Mouse (Mus musculus) stomach, embryonic 16.5 days (tissue): ENCODE data around the gene Slc5a10. TPM values are rescaled to one million over a fixed set of nuclear protein-coding genes. Genes with fewer than 3 reads are reported as not detected.

Experiments
- ATAC-seq: fragments of 200-750 bp; cut with Nextera tagmentation; 2 replicates; pipeline ENCODE4 v1.8.0; 2017; ENCODE audit warnings: moderate number of reproducible peaks, moderate TSS enrichment; ENCODE audit not compliant: insufficient read depth, low FRiP score
- H3K27ac ChIP-seq: fragments of 300-500 bp; sonication (generic); 2 replicates; pipeline ENCODE4 v1.5.1; 2014; ENCODE audit warnings: low read length
- H3K27me3 ChIP-seq: fragments of 300-500 bp; sonication (generic); 2 replicates; pipeline ENCODE4 v1.6.1; 2014; ENCODE audit warnings: low read length, control low read depth, mixed read lengths; ENCODE audit not compliant: control insufficient read depth, insufficient read depth
- H3K36me3 ChIP-seq: fragments of 300-500 bp; sonication (generic); 2 replicates; pipeline ENCODE4 v1.6.1; 2014; ENCODE audit warnings: low read length; ENCODE audit not compliant: control insufficient read depth, insufficient read depth
- H3K4me1 ChIP-seq: fragments of 300-500 bp; sonication (generic); 2 replicates; pipeline ENCODE4 v1.6.1; 2014; ENCODE audit warnings: low read length, control low read depth, mixed read lengths; ENCODE audit not compliant: control insufficient read depth, insufficient read depth
- H3K4me2 ChIP-seq: fragments of 300-500 bp; sonication (generic); 2 replicates; pipeline ENCODE4 v1.6.1; 2014; ENCODE audit warnings: low read depth, low read length, mixed read lengths
- H3K4me3 ChIP-seq: fragments of 300-500 bp; sonication (generic); replicated peaks from 2 replicates; pipeline ENCODE4 v1.5.1; 2014; ENCODE audit warnings: mild to moderate bottlenecking, low read length
- H3K9ac ChIP-seq: fragments of 300-500 bp; sonication (generic); 2 replicates; pipeline ENCODE4 v1.6.1; 2014; ENCODE audit warnings: low read length
- H3K9me3 ChIP-seq: fragments of 300-500 bp; sonication (generic); replicated peaks from 2 replicates; pipeline ENCODE4 v1.6.1; 2016; ENCODE audit warnings: low read length, control low read depth; ENCODE audit not compliant: control insufficient read depth
- WGBS: fragments of 180-500 bp; shearing (Covaris S2); extraction: QIAGEN DNeasy Blood & Tissue Kit; methylation state at CpG from one replicate; pipeline ENCODE4 v1.1.7; 2014; 5-methylcytosine and 5-hydroxymethylcytosine counted together
- polyA plus RNA-seq: library from polyadenylated mRNA; unstranded; fragments of >200 nt; fragmentation: Nextera tagmentation; extraction: Ambion mirVana; gene quantifications from 2 replicates; pipeline ENCODE4 v1.2.1, GENCODE M21; 2015

Gene Slc5a10
- polyA plus RNA-seq, 1 experiment from 2014 or later, result not detected

GRCm38 (mm10) chr11:61658360-61658922 lies 62.2 kb downstream of the Slc5a10 start:
- H3K36me3 ChIP-seq, result no peaks in the 10 kb centered on the region
- no peak overlapping the region for H3K4me2 ChIP-seq
- H3K9me3 ChIP-seq, result no peaks in the 10 kb centered on the region
- 84% methylated on average over 3 of the region's 3 CpGs for WGBS
- no peak overlapping the region for H3K4me3 ChIP-seq
- ATAC-seq, result no peak
- H3K9ac ChIP-seq, result no peak overlapping the region
- H3K27ac ChIP-seq, result no peak overlapping the region
- no peaks in the 10 kb centered on the region for H3K4me1 ChIP-seq
- H3K27me3 ChIP-seq, result no peaks in the 10 kb centered on the region

- Histone ChIP-seq H3K4me1 (no peaks in the 10 kb centered on the region), H3K4me3 (no peak overlapping the region)
- 64% methylated on average over 2 of the region's 2 CpGs for WGBS
Measured at GRCm38 (mm10) chr11:61657432-61657831, 63.2 kb downstream of the Slc5a10 start.

GRCm38 (mm10) chr11:61656148-61656850 lies 64.3 kb downstream of the Slc5a10 start:
- Histone ChIP-seq H3K9ac (no peak overlapping the region), H3K9me3 (no peaks in the 10 kb centered on the region), H3K4me1 (no peaks in the 10 kb centered on the region), H3K36me3 (no peaks in the 10 kb centered on the region), H3K27me3 (no peaks in the 10 kb centered on the region), H3K4me2 (no peak overlapping the region), H3K27ac (no peak overlapping the region), H3K4me3 (no peak overlapping the region)
- no peak for ATAC-seq
- 55% methylated on average over 6 of the region's 6 CpGs for WGBS

More at GRCm38 (mm10) chr11:61657432-61657831, 63.2 kb downstream of the Slc5a10 start:
- Histone ChIP-seq H3K4me2 (no peak overlapping the region), H3K36me3 (no peaks in the 10 kb centered on the region), H3K9ac (no peak overlapping the region), H3K27ac (no peak overlapping the region), H3K9me3 (no peaks in the 10 kb centered on the region), H3K27me3 (no peaks in the 10 kb centered on the region)
- ATAC-seq, result no peak

GRCm38 (mm10) chr11:61655649-61656048 lies 65.0 kb downstream of the Slc5a10 start:
- Histone ChIP-seq H3K4me3 (no peak overlapping the region), H3K4me1 (no peaks in the 10 kb centered on the region), H3K27me3 (no peaks in the 10 kb centered on the region), H3K9me3 (no peaks in the 10 kb centered on the region), H3K36me3 (no peaks in the 10 kb centered on the region), H3K4me2 (no peak overlapping the region), H3K27ac (no peak overlapping the region), H3K9ac (no peak overlapping the region)
- no peak for ATAC-seq
- 63% methylated on average over 4 of the region's 4 CpGs for WGBS

- Histone ChIP-seq H3K36me3 (no peaks in the 10 kb centered on the region), H3K4me1 (no peaks in the 10 kb centered on the region), H3K4me3 (no peak overlapping the region), H3K9me3 (no peaks in the 10 kb centered on the region), H3K4me2 (no peak overlapping the region), H3K9ac (no peak overlapping the region), H3K27ac (no peak overlapping the region), H3K27me3 (no peaks in the 10 kb centered on the region)
- no peak for ATAC-seq
- WGBS, result 84% methylated on average over 4 of the region's 4 CpGs
Measured at GRCm38 (mm10) chr11:61654786-61655311, 65.8 kb downstream of the Slc5a10 start.

- Histone ChIP-seq H3K9me3 (no peaks in the 10 kb centered on the region), H3K4me1 (no peaks in the 10 kb centered on the region), H3K27me3 (no peaks in the 10 kb centered on the region), H3K4me2 (no peak overlapping the region), H3K4me3 (peak overlapping the region; percentile 26), H3K9ac (no peak overlapping the region), H3K36me3 (no peaks in the 10 kb centered on the region), H3K27ac (no peak overlapping the region)
- no peak for ATAC-seq
- 67% methylated on average over 2 of the region's 2 CpGs for WGBS
Measured at GRCm38 (mm10) chr11:61653568-61653967, 67.1 kb downstream of the Slc5a10 start.

- Histone ChIP-seq H3K4me1 (no peaks in the 10 kb centered on the region), H3K9ac (no peak within 1 kb of the TSS; the same call in none of the 2 replicates), H3K36me3 (no peaks in the 10 kb centered on the region), H3K9me3 (no peaks in the 10 kb centered on the region), H3K4me2 (no peak within 1 kb of the TSS), H3K27me3 (no peaks in the 10 kb centered on the region), H3K4me3 (peak within 1 kb of the TSS; percentile 26), H3K27ac (no peak within 1 kb of the TSS)
- ATAC-seq, result no peak
- WGBS, result 62% methylated on average over 10 of the region's 10 CpGs
Measured at GRCm38 (mm10) chr11:61652686-61653447, 67.8 kb downstream of the Slc5a10 start, which contains the start of gene Grap. Gene Grap (plus strand): TSS chr11:61653265.

GRCm38 (mm10) chr11:61652216-61652615 lies 68.4 kb downstream of the Slc5a10 start:
- no peaks in the 10 kb centered on the region for H3K4me1 ChIP-seq
- ATAC-seq, result no peak
- H3K9ac ChIP-seq, result no peak overlapping the region
- no peaks in the 10 kb centered on the region for H3K27me3 ChIP-seq
- H3K4me3 ChIP-seq, result no peak overlapping the region
- no peaks in the 10 kb centered on the region for H3K36me3 ChIP-seq
- H3K4me2 ChIP-seq, result no peak overlapping the region
- 83% methylated on average over 5 of the region's 5 CpGs for WGBS
- H3K27ac ChIP-seq, result no peak overlapping the region
- no peaks in the 10 kb centered on the region for H3K9me3 ChIP-seq
